Mouse (Mus musculus) small intestine, adult 2 months (tissue): ENCODE measurements around the gene Olfr9. TPM values are rescaled to one million over a fixed set of nuclear protein-coding genes. Genes with fewer than 3 reads are reported as not detected.
A peak's percentile ranks its signal among the peaks of the same experiment; 100 is the strongest.
"Not testable (repeated sequence)": the region's sequence is repeated elsewhere in the genome, so short reads cannot be mapped to it uniquely, and the experiment has no call there.

ENCODE experiments used
- H3K27ac ChIP-seq: fragments of 200-500 bp; 2 replicates; pipeline ENCODE4 v1.5.1; 2012; ENCODE audit warnings: low read depth, low read length, control low read depth, inconsistent platforms; ENCODE audit not compliant: insufficient read depth
- H3K27me3 ChIP-seq: fragments of 200-500 bp; 2 replicates; pipeline ENCODE4 v1.6.1; 2012; ENCODE audit warnings: mild to moderate bottlenecking, moderate library complexity, low read length, inconsistent platforms; ENCODE audit not compliant: control insufficient read depth, insufficient read depth
- H3K36me3 ChIP-seq: fragments of 200-500 bp; 2 replicates; pipeline ENCODE4 v1.6.1; 2012; ENCODE audit warnings: mild to moderate bottlenecking, low read length, control low read depth, inconsistent platforms; ENCODE audit not compliant: control insufficient read depth, insufficient read depth
- H3K4me1 ChIP-seq: fragments of 200-500 bp; 2 replicates; pipeline ENCODE4 v1.6.1; 2012; ENCODE audit warnings: low read length, inconsistent platforms, mixed read lengths; ENCODE audit not compliant: control insufficient read depth, insufficient read depth, insufficient read length
- H3K4me3 ChIP-seq: fragments of 200-500 bp; 2 replicates; pipeline ENCODE4 v1.5.1; 2012; ENCODE audit warnings: low read depth, mild to moderate bottlenecking, control low read depth, inconsistent platforms, low read length, moderate library complexity
- CTCF ChIP-seq: fragments of 200-500 bp; IDR thresholded peaks from 2 replicates; pipeline ENCODE4 v1.5.1; 2012; ENCODE audit warnings: low read depth, mild to moderate bottlenecking, control low read depth, inconsistent platforms, low read length, moderate library complexity, mixed read lengths; ENCODE audit not compliant: insufficient replicate concordance, insufficient read length; ENCODE audit errors: extremely low read depth
- POLR2A ChIP-seq: fragments of 200-500 bp; IDR thresholded peaks from 2 replicates; pipeline ENCODE4 v1.6.1; 2012; ENCODE audit warnings: low read depth, mild to moderate bottlenecking, control low read depth, inconsistent platforms, low read length, moderate library complexity
- WGBS: fragments of 180-500 bp; shearing (Covaris S2); methylation state at CpG from one replicate; pipeline ENCODE4 v1.1.7; 2018; 5-methylcytosine and 5-hydroxymethylcytosine counted together
- polyA plus RNA-seq: library from polyadenylated mRNA; depleted of rRNA; stranded (reverse); fragments of >200 nt; gene quantifications from 2 replicates; pipeline ENCODE4 v1.2.3, GENCODE M21; 2012

Gene Olfr9
- polyA plus RNA-seq, 1 experiment, result not detected

- Histone ChIP-seq H3K4me3 (no peak overlapping the region), H3K36me3 (no peaks in the 10 kb centered on the region), H3K4me1 (no peaks in the 10 kb centered on the region), H3K27me3 (no peaks in the 10 kb centered on the region), H3K27ac (no peak overlapping the region)
- peak; percentile 80; the same call in 1 of the 2 replicates for TF ChIP-seq CTCF
- TF ChIP-seq POLR2A, result no peak
- 19% methylated on average over 9 of the region's 9 CpGs for WGBS
Measured at GRCm38 (mm10) chr10:128977522-128978114, 11.6 kb upstream of the Olfr9 start.

DNA sequence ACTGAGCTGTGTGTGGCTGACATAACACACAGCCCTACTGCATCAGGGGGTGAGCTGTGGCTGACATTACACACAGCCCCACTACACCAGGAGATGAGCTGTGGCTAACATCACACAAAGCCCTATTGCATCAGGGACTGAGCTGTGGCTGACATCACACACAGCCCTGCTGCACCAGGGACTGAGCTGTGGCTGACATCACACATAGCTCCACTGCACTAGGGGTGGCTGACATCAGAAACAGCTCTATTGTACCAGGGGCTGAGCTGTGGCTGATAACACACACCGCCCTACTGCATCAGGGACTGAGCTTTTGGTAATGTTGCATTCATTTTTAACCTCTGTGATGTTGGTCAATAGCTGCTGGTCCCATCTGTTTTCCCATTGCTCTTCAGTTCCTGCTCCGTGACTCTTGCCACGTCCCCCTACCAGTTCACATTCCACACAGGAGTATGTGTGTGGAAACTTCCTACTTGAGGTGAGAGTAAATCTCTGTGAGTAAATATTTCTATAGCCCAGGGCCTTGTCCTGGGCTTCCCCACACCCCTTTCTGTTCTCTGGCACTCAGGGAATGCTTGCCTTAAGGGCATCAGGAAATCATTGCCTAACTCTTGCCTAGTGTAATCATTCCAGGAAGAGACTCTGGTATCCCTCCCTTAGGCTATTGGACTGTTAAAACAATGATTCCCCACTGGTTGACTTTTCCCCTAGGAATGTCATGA lies 8.4 kb upstream of the Olfr9 start:
- TF ChIP-seq POLR2A (no peak), CTCF (no peak)
- Histone ChIP-seq H3K4me1 (no peaks in the 10 kb centered on the region), H3K27ac (no peak overlapping the region), H3K4me3 (no peak overlapping the region), H3K27me3 (no peaks in the 10 kb centered on the region), H3K36me3 (no peaks in the 10 kb centered on the region)
- 71% methylated on average over 3 of the region's 3 CpGs for WGBS

DNA sequence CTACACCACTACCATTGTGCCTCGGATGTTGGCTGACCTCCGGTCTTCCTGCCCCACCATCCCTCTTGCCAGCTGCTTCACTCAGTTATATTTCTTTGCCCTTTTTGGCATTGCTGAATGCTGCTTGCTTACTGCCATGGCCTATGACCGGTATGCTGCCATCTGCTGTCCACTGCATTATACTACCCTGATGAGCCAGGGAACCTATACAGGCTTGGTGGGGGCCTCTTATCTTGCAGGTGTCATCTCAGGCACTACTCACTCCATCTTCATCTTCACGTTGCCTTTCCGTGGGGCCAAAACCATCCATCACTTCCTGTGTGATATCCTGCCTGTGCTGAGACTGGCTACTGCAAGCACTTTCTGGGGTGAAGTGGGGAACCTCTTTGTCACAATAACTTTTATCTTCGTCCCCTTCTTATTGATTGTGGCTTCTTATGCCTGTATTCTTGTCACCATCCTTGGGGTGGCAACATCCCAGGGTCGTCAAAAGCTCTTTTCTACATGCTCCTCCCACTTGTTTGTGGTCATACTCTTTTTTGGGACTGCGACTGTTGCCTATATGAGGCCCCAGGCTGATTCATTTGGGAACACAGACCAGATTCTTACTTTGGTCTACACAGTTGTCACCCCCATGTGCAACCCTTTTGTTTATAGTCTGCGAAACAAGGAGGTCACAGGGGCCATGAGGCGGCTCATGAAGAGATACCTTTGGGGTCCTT lies 1.1 kb downstream of the Olfr9 start:
- H3K27ac ChIP-seq, H3K36me3 ChIP-seq, H3K4me1 ChIP-seq, H3K4me3 ChIP-seq, H3K27me3 ChIP-seq: not testable (repeated sequence)
- WGBS, result 59% methylated on average over 7 of the region's 10 CpGs

GRCm38 (mm10) chr10:128990994-128991393 lies 1.8 kb downstream of the Olfr9 start:
- TF ChIP-seq POLR2A, result no peak
- TF ChIP-seq CTCF, result no peak

GRCm38 (mm10) chr10:128995796-128996195 lies 6.6 kb downstream of the Olfr9 start:
- 88% methylated on average over 1 of the region's 1 CpGs for WGBS
- H3K27ac ChIP-seq, result no peak overlapping the region
- no peaks in the 10 kb centered on the region for H3K4me1 ChIP-seq
- TF ChIP-seq CTCF, result no peak
- no peak for TF ChIP-seq POLR2A
- no peak overlapping the region for H3K4me3 ChIP-seq
- no peaks in the 10 kb centered on the region; the same call in 1 of the 2 replicates for H3K27me3 ChIP-seq
- no peaks in the 10 kb centered on the region for H3K36me3 ChIP-seq

More at GRCm38 (mm10) chr10:128990994-128991393, 1.8 kb downstream of the Olfr9 start:
- H3K27me3 ChIP-seq, result no peaks in the 10 kb centered on the region; the same call in 1 of the 2 replicates
- H3K27ac ChIP-seq, result no peak overlapping the region
- H3K4me3 ChIP-seq, result no peak overlapping the region
- no peaks in the 10 kb centered on the region for H3K36me3 ChIP-seq
- no peaks in the 10 kb centered on the region for H3K4me1 ChIP-seq

DNA sequence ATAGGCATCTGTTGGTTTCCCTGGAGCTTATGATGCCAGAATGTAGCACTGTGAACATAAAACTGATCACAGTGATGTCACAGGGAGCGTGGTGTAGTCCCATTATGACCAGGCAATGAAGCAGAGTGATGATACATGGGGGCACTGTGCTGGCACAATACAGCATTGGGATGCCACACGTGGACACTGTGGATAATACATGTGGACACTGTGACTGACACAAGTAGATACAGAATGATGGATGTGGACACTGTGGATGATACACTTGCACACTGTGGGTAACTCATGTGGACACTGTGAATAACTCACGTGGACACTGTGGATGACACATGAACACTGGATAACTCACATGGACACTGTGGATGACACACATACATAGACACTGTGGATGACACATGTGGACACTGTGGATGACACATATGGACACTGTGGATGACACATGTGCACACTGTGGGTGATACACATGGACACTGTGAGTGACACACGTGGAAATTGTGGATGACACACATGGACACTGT lies 7.4 kb downstream of the Olfr9 start:
- TF ChIP-seq POLR2A (no peak), CTCF (no peak)
- H3K27ac ChIP-seq, result no peak overlapping the region
- WGBS, result 72% methylated on average over 4 of the region's 4 CpGs
- H3K4me3 ChIP-seq, result no peak overlapping the region
- H3K4me1 ChIP-seq, result no peaks in the 10 kb centered on the region
- H3K36me3 ChIP-seq, result no peaks in the 10 kb centered on the region
- H3K27me3 ChIP-seq, result no peaks in the 10 kb centered on the region
